Mouse (Mus musculus) liver, embryonic 14.5 days (tissue): ENCODE data around the gene Cenps. TPM values are rescaled to one million over a fixed set of nuclear protein-coding genes. Genes with fewer than 3 reads are reported as not detected.

Experiments used
- ATAC-seq: fragments of 200-750 bp; cut with Nextera tagmentation; 2 replicates; pipeline ENCODE4 v1.8.0; 2017; ENCODE audit warnings: moderate number of reproducible peaks, mild to moderate bottlenecking, moderate library complexity; ENCODE audit not compliant: insufficient read depth
- DNase-seq, 3 experiments: peaks; one replicate each; pipeline ENCODE4 v3.0.0-alpha.2; 2012 to 2013; ENCODE audit warnings: low read depth in 3 of 3, low spot score in 3 of 3
- H3K27ac ChIP-seq: fragments of 300-500 bp; sonication (generic); 2 replicates; pipeline ENCODE4 v1.5.1; 2014; ENCODE audit warnings: moderate library complexity, mild to moderate bottlenecking, control low read depth, inconsistent platforms
- H3K27me3 ChIP-seq: fragments of 300-500 bp; sonication (generic); 2 replicates; pipeline ENCODE4 v1.6.1; 2014; ENCODE audit warnings: mild to moderate bottlenecking, low read length, moderate library complexity; ENCODE audit not compliant: control insufficient read depth, insufficient read depth
- H3K36me3 ChIP-seq: fragments of 300-500 bp; sonication (generic); replicated peaks from 2 replicates; pipeline ENCODE4 v1.6.1; 2014; ENCODE audit warnings: low read depth; ENCODE audit not compliant: control insufficient read depth, insufficient read depth
- H3K4me1 ChIP-seq, 2 experiments: fragments of 200-500 bp in 1 of 2; fragments of 300-500 bp in 1 of 2; sonication (generic) in 1 of 2; replicated peaks; 2 replicates each; pipeline ENCODE4 v1.6.1; 2012 to 2014; ENCODE audit warnings: antibody characterized with exemption in 1 of 2, inconsistent platforms in 1 of 2, low read length in 1 of 2; ENCODE audit not compliant: control insufficient read depth in 2 of 2, insufficient read depth in 2 of 2
- H3K4me2 ChIP-seq: fragments of 300-500 bp; sonication (generic); 2 replicates; pipeline ENCODE4 v1.6.1; 2014; ENCODE audit warnings: low read depth, mild to moderate bottlenecking, control low read depth, moderate library complexity
- H3K4me3 ChIP-seq, 2 experiments: fragments of 200-500 bp in 1 of 2; fragments of 300-500 bp in 1 of 2; sonication (generic) in 1 of 2; 2 replicates each; pipeline ENCODE4 v1.5.1; 2012 to 2014; ENCODE audit warnings: low read depth in 2 of 2, low read length in 2 of 2, mild to moderate bottlenecking in 2 of 2, control low read depth in 1 of 2, inconsistent platforms in 1 of 2, moderate library complexity in 1 of 2; ENCODE audit not compliant: insufficient read depth in 1 of 2
- H3K9ac ChIP-seq: fragments of 300-500 bp; sonication (generic); replicated peaks from 2 replicates; pipeline ENCODE4 v1.6.1; 2014; ENCODE audit warnings: mild to moderate bottlenecking, control low read depth, moderate library complexity
- H3K9me3 ChIP-seq: fragments of 300-500 bp; sonication (generic); 2 replicates; pipeline ENCODE4 v1.6.1; 2016; ENCODE audit warnings: low read length, mixed read lengths; ENCODE audit not compliant: control insufficient read depth
- CTCF ChIP-seq: IDR thresholded peaks from 2 replicates; pipeline ENCODE4 v1.5.1; 2016; ENCODE audit warnings: antibody characterized with exemption, low read depth, control low read depth
- EP300 ChIP-seq: IDR thresholded peaks from 2 replicates; pipeline ENCODE4 v1.6.1; 2016; ENCODE audit warnings: antibody characterized with exemption, low read depth
- WGBS: fragments of 180-500 bp; shearing (Covaris S2); extraction: QIAGEN DNeasy Blood & Tissue Kit; methylation state at CpG from one replicate; pipeline ENCODE4 v1.1.7; 2014; ENCODE audit not compliant: insufficient replicate concordance; 5-methylcytosine and 5-hydroxymethylcytosine counted together
- polyA plus RNA-seq, 2 experiments: library from polyadenylated mRNA; depleted of rRNA in 1 of 2; stranded (reverse) in 1 of 2; unstranded in 1 of 2; fragments of >200 nt; fragmentation: Nextera tagmentation in 1 of 2; extraction: Ambion mirVana in 1 of 2; gene quantifications; 2 replicates each; pipeline versions ENCODE4 v1.2.1 to v1.2.3; 2012 to 2014

Cenps gene
- polyA plus RNA-seq, 2 experiments = 12.3 to 17.3 TPM

DNA sequence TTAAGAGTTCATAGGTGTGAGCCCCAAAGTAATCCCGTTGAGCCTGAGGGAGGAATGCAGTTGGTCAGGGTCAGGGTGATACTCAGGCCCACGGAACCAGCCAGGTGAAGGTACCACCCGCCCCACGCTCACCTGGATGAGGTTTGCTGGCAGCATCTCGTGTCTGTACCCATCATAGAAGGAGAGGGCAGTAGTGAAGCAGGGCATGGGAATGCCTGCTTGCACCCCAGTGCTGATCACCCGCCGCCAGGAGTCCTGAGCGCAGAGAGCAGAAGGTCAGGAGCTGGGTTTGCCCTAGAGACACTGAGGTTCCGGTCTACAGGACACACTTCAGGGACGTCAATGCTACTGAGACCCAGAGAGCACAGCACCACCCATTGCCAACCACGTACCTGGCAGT is 13.3 kb upstream of the Cenps start:
- DNase-seq (no peak), ATAC-seq (no peak)
- Histone ChIP-seq H3K9ac (no peak overlapping the region), H3K36me3 (peaks cover 36% of the 10 kb centered on the region), H3K4me3 (no peak overlapping the region), H3K27me3 (no peaks in the 10 kb centered on the region), H3K4me1 (peaks cover 0 to 13% of the 10 kb centered on the region in 2 experiments; a peak in 2 of 4 replicates), H3K9me3 (no peaks in the 10 kb centered on the region), H3K27ac (no peak overlapping the region), H3K4me2 (no peak overlapping the region)
- TF ChIP-seq EP300 = no peak
- TF ChIP-seq CTCF = no peak
- 79% methylated on average over 11 of the region's 11 CpGs for WGBS

GRCm38 (mm10) chr4:149150256-149150655 is 12.8 kb upstream of the Cenps start:
- H3K36me3 ChIP-seq = peaks cover 32% of the 10 kb centered on the region
- ATAC-seq (peak; percentile 23; the same call in 1 of the 2 replicates), DNase-seq (no peak)
- no peaks in the 10 kb centered on the region for H3K27me3 ChIP-seq
- no peak overlapping the region for H3K4me2 ChIP-seq
- no peak for TF ChIP-seq EP300
- no peak for TF ChIP-seq CTCF
- no peak overlapping the region for H3K9ac ChIP-seq
- WGBS = 66% methylated on average over 11 of the region's 11 CpGs
- no peaks in the 10 kb centered on the region for H3K9me3 ChIP-seq
- H3K4me3 ChIP-seq = no peak overlapping the region
- no peak overlapping the region for H3K27ac ChIP-seq
- peaks cover 0 to 13% of the 10 kb centered on the region in 2 experiments; a peak in 2 of 4 replicates for H3K4me1 ChIP-seq

DNA sequence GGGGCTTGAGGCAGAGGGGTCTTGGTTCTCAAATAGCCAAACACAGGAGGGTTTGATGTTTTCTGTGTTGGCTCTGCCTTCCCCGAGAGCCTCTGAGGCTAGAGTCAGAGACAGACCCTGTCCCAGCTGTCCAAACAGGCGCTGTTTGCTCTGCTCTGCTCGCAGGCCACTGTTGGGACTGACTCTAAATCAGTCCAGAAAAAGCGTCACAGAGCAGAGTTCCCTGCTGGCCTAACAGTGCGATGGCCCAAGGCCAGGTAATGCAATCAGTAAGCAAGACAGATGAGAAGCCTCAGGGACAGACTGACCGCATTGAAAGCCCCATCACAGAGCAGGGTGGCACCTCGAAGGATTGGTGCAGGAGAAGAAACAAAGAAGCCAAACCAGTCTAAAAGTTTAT is 12.2 kb upstream of the Cenps start:
- TF ChIP-seq EP300 (no peak), CTCF (no peak)
- Histone ChIP-seq H3K9me3 (no peaks in the 10 kb centered on the region), H3K36me3 (peaks cover 26% of the 10 kb centered on the region), H3K4me2 (no peak overlapping the region), H3K27me3 (no peaks in the 10 kb centered on the region), H3K27ac (no peak overlapping the region), H3K4me3 (no peak overlapping the region), H3K9ac (no peak overlapping the region), H3K4me1 (peaks cover 0 to 13% of the 10 kb centered on the region in 2 experiments; a peak in 2 of 4 replicates)
- 67% methylated on average over 7 of the region's 7 CpGs for WGBS
- DNase-seq (no peak), ATAC-seq (peak; percentile 50)

DNA sequence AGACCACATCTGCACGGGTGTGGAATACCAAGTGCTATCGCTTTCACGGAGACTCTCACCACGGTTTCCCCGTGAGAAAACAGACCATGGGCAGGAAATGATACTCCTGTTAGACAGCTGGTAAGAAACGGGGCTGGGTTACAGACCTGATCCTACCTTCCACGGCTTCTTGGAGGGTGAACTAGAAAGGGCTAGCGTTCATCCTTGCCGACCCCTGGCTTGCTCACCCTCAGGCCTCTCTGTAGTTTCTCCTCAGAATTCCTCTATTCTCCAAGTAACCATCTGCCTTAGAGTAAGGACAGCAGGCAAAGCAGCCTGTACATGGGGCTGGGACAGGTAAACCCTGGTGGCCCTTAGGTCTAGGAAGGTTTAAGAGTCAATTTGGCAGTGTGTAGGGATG is 11.8 kb upstream of the Cenps start:
- Histone ChIP-seq H3K4me3 (no peak overlapping the region), H3K27ac (no peak overlapping the region), H3K9ac (no peak overlapping the region), H3K4me1 (peaks cover 0 to 13% of the 10 kb centered on the region in 2 experiments; a peak in 2 of 4 replicates), H3K36me3 (peaks cover 25% of the 10 kb centered on the region), H3K27me3 (no peaks in the 10 kb centered on the region), H3K9me3 (no peaks in the 10 kb centered on the region), H3K4me2 (no peak overlapping the region)
- TF ChIP-seq EP300 = no peak
- TF ChIP-seq CTCF = no peak
- 62% methylated on average over 9 of the region's 9 CpGs for WGBS
- ATAC-seq (no peak), DNase-seq (no peak)

GRCm38 (mm10) chr4:149148084-149148483 is 10.7 kb upstream of the Cenps start:
- ATAC-seq (no peak), DNase-seq (no peak)
- Histone ChIP-seq H3K36me3 (peaks cover 16% of the 10 kb centered on the region), H3K9me3 (no peaks in the 10 kb centered on the region), H3K27ac (no peak overlapping the region), H3K9ac (no peak overlapping the region), H3K4me1 (peaks cover 0 to 13% of the 10 kb centered on the region in 2 experiments; a peak in 2 of 4 replicates), H3K27me3 (no peaks in the 10 kb centered on the region), H3K4me3 (no peak overlapping the region), H3K4me2 (no peak overlapping the region)
- no peak for TF ChIP-seq CTCF
- no peak for TF ChIP-seq EP300
- 51% methylated on average over 4 of the region's 4 CpGs for WGBS
